Mouse (Mus musculus): Measurements from ENCODE around the gene Lhfp. TPM values are rescaled to one million over a fixed set of nuclear protein-coding genes. Genes with fewer than 3 reads are reported as not detected.

Lhfp gene
- polyA plus RNA-seq, 1 experiment, result 12.1 TPM

DNA sequence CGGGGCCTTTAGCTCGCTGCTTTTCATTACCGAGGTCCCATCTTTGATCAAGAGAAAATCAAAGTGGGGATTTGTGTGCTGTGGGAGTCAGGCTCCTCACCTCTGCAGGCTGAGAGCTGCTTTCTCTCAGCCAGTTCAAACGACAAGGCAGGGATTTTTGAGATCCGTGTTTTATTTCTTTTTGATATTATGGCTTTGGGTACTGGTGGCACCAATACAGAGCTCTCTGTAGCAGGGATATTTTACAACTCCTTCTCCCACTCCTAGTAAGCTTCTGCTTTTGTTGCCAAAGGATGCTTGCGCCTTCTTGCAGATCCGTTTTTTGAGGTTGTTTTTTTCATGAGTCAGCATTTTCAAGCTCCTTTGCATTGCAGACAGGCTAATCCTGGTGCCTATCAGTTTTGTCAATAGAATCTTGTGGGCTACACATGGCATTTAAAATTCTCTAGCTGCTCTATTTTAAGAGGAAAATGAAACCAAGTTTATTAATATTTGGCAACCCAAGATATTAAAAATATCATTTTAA, 172.5 kb downstream of the Lhfp start:
- Histone ChIP-seq H3K9me3 (replicated peaks; ENCODE audit: control insufficient read depth, insufficient read depth, low read length, poor library complexity, severe bottlenecking) (no peaks in the 10 kb centered on the region), H3K4me1 (ENCODE audit: control insufficient read depth, insufficient read depth, low read length) (no peaks in the 10 kb centered on the region), H3K36me3 (ENCODE audit: control insufficient read depth, insufficient read depth, low read length, poor library complexity, severe bottlenecking) (no peaks in the 10 kb centered on the region), H3K9ac (ENCODE audit: low read depth, poor library complexity, severe bottlenecking) (no peak overlapping the region), H3K27me3 (ENCODE audit: control insufficient read depth, insufficient read depth, low read length, poor library complexity, severe bottlenecking) (no peaks in the 10 kb centered on the region), H3K27ac (ENCODE audit: insufficient read depth, low read length) (no peak overlapping the region), H3K4me3 (ENCODE audit: low read depth, low read length) (no peak overlapping the region)
- TF ChIP-seq POLR2A (IDR thresholded peaks at IDR 0.05; ENCODE audit: insufficient read depth, low read length) (no peak), EP300 (IDR thresholded peaks at IDR 0.05; ENCODE audit: insufficient read depth, low read depth, low read length) (no peak), CTCF (IDR thresholded peaks at IDR 0.05; ENCODE audit: low read depth, low read length) (no peak)

GRCm38 (mm10) chr3:53214386-53214785, 173.1 kb downstream of the Lhfp start:
- H3K27ac ChIP-seq (ENCODE audit: insufficient read depth, low read length), result no peak overlapping the region
- no peaks in the 10 kb centered on the region for H3K4me1 ChIP-seq (ENCODE audit: control insufficient read depth, insufficient read depth, low read length)
- no peak for TF ChIP-seq CTCF (IDR thresholded peaks at IDR 0.05; ENCODE audit: low read depth, low read length)
- no peak for TF ChIP-seq POLR2A (IDR thresholded peaks at IDR 0.05; ENCODE audit: insufficient read depth, low read length)
- no peak for TF ChIP-seq EP300 (IDR thresholded peaks at IDR 0.05; ENCODE audit: insufficient read depth, low read depth, low read length)
- H3K9me3 ChIP-seq (replicated peaks; ENCODE audit: control insufficient read depth, insufficient read depth, low read length, poor library complexity, severe bottlenecking), result no peaks in the 10 kb centered on the region
- H3K9ac ChIP-seq (ENCODE audit: low read depth, poor library complexity, severe bottlenecking), result no peak overlapping the region
- H3K27me3 ChIP-seq (ENCODE audit: control insufficient read depth, insufficient read depth, low read length, poor library complexity, severe bottlenecking), result no peaks in the 10 kb centered on the region
- H3K4me3 ChIP-seq (ENCODE audit: low read depth, low read length), result no peak overlapping the region
- H3K36me3 ChIP-seq (ENCODE audit: control insufficient read depth, insufficient read depth, low read length, poor library complexity, severe bottlenecking), result no peaks in the 10 kb centered on the region

- Histone ChIP-seq H3K27me3 (ENCODE audit: control insufficient read depth, insufficient read depth, low read length, poor library complexity, severe bottlenecking) (no peaks in the 10 kb centered on the region), H3K27ac (ENCODE audit: insufficient read depth, low read length) (no peak overlapping the region), H3K36me3 (ENCODE audit: control insufficient read depth, insufficient read depth, low read length, poor library complexity, severe bottlenecking) (no peaks in the 10 kb centered on the region), H3K4me1 (ENCODE audit: control insufficient read depth, insufficient read depth, low read length) (no peaks in the 10 kb centered on the region), H3K9ac (ENCODE audit: low read depth, poor library complexity, severe bottlenecking) (no peak overlapping the region), H3K4me3 (ENCODE audit: low read depth, low read length) (no peak overlapping the region), H3K9me3 (replicated peaks; ENCODE audit: control insufficient read depth, insufficient read depth, low read length, poor library complexity, severe bottlenecking) (no peaks in the 10 kb centered on the region)
- no peak for TF ChIP-seq POLR2A (IDR thresholded peaks at IDR 0.05; ENCODE audit: insufficient read depth, low read length)
- TF ChIP-seq EP300 (IDR thresholded peaks at IDR 0.05; ENCODE audit: insufficient read depth, low read depth, low read length), result no peak
- TF ChIP-seq CTCF (IDR thresholded peaks at IDR 0.05; ENCODE audit: low read depth, low read length), result no peak
These were observed 176.4 kb downstream of the Lhfp start for GRCm38 (mm10) chr3:53217697-53218096.

DNA sequence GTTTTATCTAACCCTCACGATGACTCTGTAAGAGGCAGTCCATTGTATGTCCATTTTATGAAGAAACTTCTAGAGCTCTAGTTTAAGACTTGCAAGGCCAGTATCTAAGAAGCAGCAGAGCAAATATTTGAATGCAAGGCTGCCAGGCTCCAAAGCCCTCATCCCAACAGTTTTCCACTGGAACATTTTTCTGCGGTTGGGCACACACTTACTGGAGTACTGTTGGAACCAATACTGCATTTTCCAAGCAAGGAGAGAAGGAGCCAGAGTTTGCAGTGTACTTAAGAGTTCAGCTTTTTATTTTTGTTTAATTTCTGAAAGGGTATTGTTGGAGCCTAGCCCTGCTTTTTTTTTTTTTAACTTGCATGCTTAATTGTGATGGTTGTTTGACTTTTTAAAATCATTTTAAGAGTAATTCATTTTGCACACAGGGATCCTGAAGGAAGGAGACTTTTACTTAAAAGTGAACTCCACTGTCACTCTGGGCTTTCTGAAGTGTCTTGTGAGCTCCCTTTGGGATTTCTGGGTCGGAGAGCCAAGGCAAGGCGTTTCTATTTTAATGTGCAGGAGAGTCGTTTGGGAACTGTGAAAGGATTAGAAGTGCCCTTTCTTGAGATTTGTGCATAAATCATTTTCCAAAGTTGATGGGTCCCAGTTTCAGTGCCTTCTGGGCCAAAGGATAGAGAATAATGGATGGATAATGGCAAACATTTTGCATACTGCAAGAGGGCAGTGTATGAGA, 180.4 kb downstream of the Lhfp start:
- no peaks in the 10 kb centered on the region for H3K27me3 ChIP-seq (ENCODE audit: control insufficient read depth, insufficient read depth, low read length, poor library complexity, severe bottlenecking)
- no peak overlapping the region for H3K9ac ChIP-seq (ENCODE audit: low read depth, poor library complexity, severe bottlenecking)
- no peaks in the 10 kb centered on the region for H3K4me1 ChIP-seq (ENCODE audit: control insufficient read depth, insufficient read depth, low read length)
- H3K4me3 ChIP-seq (ENCODE audit: low read depth, low read length), result no peak overlapping the region
- no peaks in the 10 kb centered on the region for H3K36me3 ChIP-seq (ENCODE audit: control insufficient read depth, insufficient read depth, low read length, poor library complexity, severe bottlenecking)
- no peaks in the 10 kb centered on the region for H3K9me3 ChIP-seq (replicated peaks; ENCODE audit: control insufficient read depth, insufficient read depth, low read length, poor library complexity, severe bottlenecking)
- TF ChIP-seq POLR2A (IDR thresholded peaks at IDR 0.05; ENCODE audit: insufficient read depth, low read length) (no peak), CTCF (IDR thresholded peaks at IDR 0.05; ENCODE audit: low read depth, low read length) (no peak), EP300 (IDR thresholded peaks at IDR 0.05; ENCODE audit: insufficient read depth, low read depth, low read length) (no peak)
- no peak overlapping the region for H3K27ac ChIP-seq (ENCODE audit: insufficient read depth, low read length)

GRCm38 (mm10) chr3:53224141-53224540, 182.8 kb downstream of the Lhfp start:
- Histone ChIP-seq H3K36me3 (ENCODE audit: control insufficient read depth, insufficient read depth, low read length, poor library complexity, severe bottlenecking) (no peaks in the 10 kb centered on the region), H3K9ac (ENCODE audit: low read depth, poor library complexity, severe bottlenecking) (no peak overlapping the region), H3K4me1 (ENCODE audit: control insufficient read depth, insufficient read depth, low read length) (no peaks in the 10 kb centered on the region), H3K27ac (ENCODE audit: insufficient read depth, low read length) (no peak overlapping the region), H3K27me3 (ENCODE audit: control insufficient read depth, insufficient read depth, low read length, poor library complexity, severe bottlenecking) (no peaks in the 10 kb centered on the region), H3K4me3 (ENCODE audit: low read depth, low read length) (no peak overlapping the region), H3K9me3 (replicated peaks; ENCODE audit: control insufficient read depth, insufficient read depth, low read length, poor library complexity, severe bottlenecking) (no peaks in the 10 kb centered on the region)
- TF ChIP-seq EP300 (IDR thresholded peaks at IDR 0.05; ENCODE audit: insufficient read depth, low read depth, low read length) (no peak), CTCF (IDR thresholded peaks at IDR 0.05; ENCODE audit: low read depth, low read length) (no peak), POLR2A (IDR thresholded peaks at IDR 0.05; ENCODE audit: insufficient read depth, low read length) (no peak)

GRCm38 (mm10) chr3:53225774-53226173, 184.4 kb downstream of the Lhfp start:
- TF ChIP-seq EP300 (IDR thresholded peaks at IDR 0.05; ENCODE audit: insufficient read depth, low read depth, low read length) (no peak), POLR2A (IDR thresholded peaks at IDR 0.05; ENCODE audit: insufficient read depth, low read length) (no peak)
- no peaks in the 10 kb centered on the region for H3K27me3 ChIP-seq (ENCODE audit: control insufficient read depth, insufficient read depth, low read length, poor library complexity, severe bottlenecking)
- H3K4me1 ChIP-seq (ENCODE audit: control insufficient read depth, insufficient read depth, low read length), result no peaks in the 10 kb centered on the region

More at GRCm38 (mm10) chr3:53225774-53226173, 184.4 kb downstream of the Lhfp start:
- no peak overlapping the region for H3K4me3 ChIP-seq (ENCODE audit: low read depth, low read length)
- H3K9me3 ChIP-seq (replicated peaks; ENCODE audit: control insufficient read depth, insufficient read depth, low read length, poor library complexity, severe bottlenecking), result no peaks in the 10 kb centered on the region
- no peak overlapping the region for H3K9ac ChIP-seq (ENCODE audit: low read depth, poor library complexity, severe bottlenecking)
- H3K36me3 ChIP-seq (ENCODE audit: control insufficient read depth, insufficient read depth, low read length, poor library complexity, severe bottlenecking), result no peaks in the 10 kb centered on the region
- no peak overlapping the region for H3K27ac ChIP-seq (ENCODE audit: insufficient read depth, low read length)

Data from ES-Bruce4 (cell line).